Mouse (Mus musculus): ENCODE measurements around the gene Ftl1. TPM values are rescaled to one million over a fixed set of nuclear protein-coding genes. Genes with fewer than 3 reads are reported as not detected.
A peak's percentile ranks its signal among the peaks of the same experiment; 100 is the strongest.
"Not testable (repeated sequence)": the region's sequence is repeated elsewhere in the genome, so short reads cannot be mapped to it uniquely, and the experiment has no call there.

Gene Ftl1
- total RNA-seq (2017), result 1,006 to 1,190 TPM (median 1,165 TPM) in 3 replicates

- ATAC-seq (replicated peaks; ENCODE audit: insufficient number of reproducible peaks, low FRiP score, low TSS enrichment, poor library complexity, severe bottlenecking), result peak; percentile 80
Measured at GRCm38 (mm10) chr7:45459564-45460140, at the start of gene Ftl1. Gene Ftl1, minus strand, starts transcription at chr7:45459884.

- no peak for ATAC-seq (replicated peaks; ENCODE audit: insufficient number of reproducible peaks, low FRiP score, low TSS enrichment, poor library complexity, severe bottlenecking)
Measured at GRCm38 (mm10) chr7:45509181-45509882, 49.6 kb upstream of the Ftl1 start.

- ATAC-seq (replicated peaks; ENCODE audit: insufficient number of reproducible peaks, low FRiP score, low TSS enrichment, poor library complexity, severe bottlenecking), result no peak
Measured at GRCm38 (mm10) chr7:45508561-45508960, 48.9 kb upstream of the Ftl1 start.

DNA sequence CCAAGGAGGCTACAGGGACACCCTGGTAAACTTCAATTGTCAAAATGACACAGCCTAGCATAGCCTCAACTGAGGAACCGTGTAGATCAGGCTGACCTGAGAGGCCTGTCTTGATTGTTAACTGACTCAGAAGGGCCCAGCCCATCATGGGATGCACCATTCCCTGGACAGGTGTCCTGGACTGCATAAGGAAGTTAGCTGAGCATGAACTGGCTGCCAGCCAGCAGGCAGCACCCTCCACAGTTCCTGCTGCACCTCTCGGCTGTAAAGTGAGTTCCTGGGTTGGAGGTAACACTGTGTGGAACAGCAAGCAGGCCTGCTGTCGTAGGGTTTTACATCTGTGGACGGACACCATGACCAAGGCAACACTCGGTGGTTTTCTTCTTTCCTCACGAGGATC lies 47.9 kb upstream of the Ftl1 start:
- ATAC-seq (replicated peaks; ENCODE audit: insufficient number of reproducible peaks, low FRiP score, low TSS enrichment, poor library complexity, severe bottlenecking), result no peak

GRCm38 (mm10) chr7:45498427-45498826 lies 38.7 kb upstream of the Ftl1 start:
- ATAC-seq (replicated peaks; ENCODE audit: insufficient number of reproducible peaks, low FRiP score, low TSS enrichment, poor library complexity, severe bottlenecking), result no peak

DNA sequence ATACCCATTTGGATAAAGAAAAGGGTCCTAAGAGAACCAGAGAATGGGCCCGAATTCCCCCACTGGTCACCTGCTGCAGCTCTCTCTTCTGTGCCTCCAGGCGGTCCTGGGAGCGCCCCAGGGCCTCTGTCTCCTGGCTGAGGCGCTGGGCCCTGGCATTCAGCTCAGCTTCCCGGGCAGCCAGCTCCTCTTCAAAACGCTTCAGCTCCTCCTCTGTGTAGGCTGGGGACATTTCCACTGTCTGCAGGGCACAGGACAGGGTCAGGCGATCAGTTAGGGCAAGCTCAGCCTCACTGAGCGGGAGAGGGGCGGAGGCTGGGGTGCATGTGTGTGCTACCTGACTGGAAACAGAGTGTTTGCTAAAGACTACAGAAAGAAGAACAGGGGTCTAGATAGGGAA lies 34.9 kb upstream of the Ftl1 start:
- no peak for ATAC-seq (replicated peaks; ENCODE audit: insufficient number of reproducible peaks, low FRiP score, low TSS enrichment, poor library complexity, severe bottlenecking)

- no peak for ATAC-seq (replicated peaks; ENCODE audit: insufficient number of reproducible peaks, low FRiP score, low TSS enrichment, poor library complexity, severe bottlenecking)
Measured at GRCm38 (mm10) chr7:45492951-45493350, 33.3 kb upstream of the Ftl1 start.

DNA sequence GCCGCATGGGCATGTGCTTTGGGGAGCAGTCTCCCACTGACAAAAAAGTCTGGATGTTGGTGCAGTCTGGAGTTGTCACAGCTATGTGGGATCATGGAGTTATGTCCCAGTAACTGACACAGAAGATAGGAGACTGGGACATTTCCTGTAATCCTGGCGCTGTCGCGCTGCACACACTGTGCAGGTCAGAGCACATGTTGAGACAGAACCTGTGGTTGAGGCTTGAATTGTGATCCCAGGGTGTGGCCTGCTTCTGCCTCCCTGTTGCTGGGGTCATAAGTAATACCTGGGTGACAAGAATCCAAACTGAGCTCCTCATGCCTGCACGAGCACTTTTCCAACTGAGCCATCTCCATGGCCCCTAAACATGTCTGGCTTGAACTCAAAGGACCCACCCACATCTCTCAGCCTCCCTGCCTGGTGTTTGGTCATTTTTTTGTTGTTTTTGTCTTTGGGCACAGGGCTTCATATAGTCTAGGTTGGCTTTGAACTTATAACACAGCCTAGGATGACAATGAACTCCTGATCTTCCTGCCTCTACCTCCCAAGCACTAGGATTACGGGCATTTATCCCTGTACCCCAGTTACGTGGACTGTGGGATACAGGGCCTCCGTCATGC lies 32.7 kb upstream of the Ftl1 start:
- no peak for ATAC-seq (replicated peaks; ENCODE audit: insufficient number of reproducible peaks, low FRiP score, low TSS enrichment, poor library complexity, severe bottlenecking)

GRCm38 (mm10) chr7:45491264-45491663 lies 31.6 kb upstream of the Ftl1 start:
- no peak for ATAC-seq (replicated peaks; ENCODE audit: insufficient number of reproducible peaks, low FRiP score, low TSS enrichment, poor library complexity, severe bottlenecking)

- no peak for ATAC-seq (replicated peaks; ENCODE audit: insufficient number of reproducible peaks, low FRiP score, low TSS enrichment, poor library complexity, severe bottlenecking)
Measured at GRCm38 (mm10) chr7:45490822-45491221, 31.1 kb upstream of the Ftl1 start.

GRCm38 (mm10) chr7:45489578-45489977 lies 29.9 kb upstream of the Ftl1 start:
- no peak for ATAC-seq (replicated peaks; ENCODE audit: insufficient number of reproducible peaks, low FRiP score, low TSS enrichment, poor library complexity, severe bottlenecking)

DNA sequence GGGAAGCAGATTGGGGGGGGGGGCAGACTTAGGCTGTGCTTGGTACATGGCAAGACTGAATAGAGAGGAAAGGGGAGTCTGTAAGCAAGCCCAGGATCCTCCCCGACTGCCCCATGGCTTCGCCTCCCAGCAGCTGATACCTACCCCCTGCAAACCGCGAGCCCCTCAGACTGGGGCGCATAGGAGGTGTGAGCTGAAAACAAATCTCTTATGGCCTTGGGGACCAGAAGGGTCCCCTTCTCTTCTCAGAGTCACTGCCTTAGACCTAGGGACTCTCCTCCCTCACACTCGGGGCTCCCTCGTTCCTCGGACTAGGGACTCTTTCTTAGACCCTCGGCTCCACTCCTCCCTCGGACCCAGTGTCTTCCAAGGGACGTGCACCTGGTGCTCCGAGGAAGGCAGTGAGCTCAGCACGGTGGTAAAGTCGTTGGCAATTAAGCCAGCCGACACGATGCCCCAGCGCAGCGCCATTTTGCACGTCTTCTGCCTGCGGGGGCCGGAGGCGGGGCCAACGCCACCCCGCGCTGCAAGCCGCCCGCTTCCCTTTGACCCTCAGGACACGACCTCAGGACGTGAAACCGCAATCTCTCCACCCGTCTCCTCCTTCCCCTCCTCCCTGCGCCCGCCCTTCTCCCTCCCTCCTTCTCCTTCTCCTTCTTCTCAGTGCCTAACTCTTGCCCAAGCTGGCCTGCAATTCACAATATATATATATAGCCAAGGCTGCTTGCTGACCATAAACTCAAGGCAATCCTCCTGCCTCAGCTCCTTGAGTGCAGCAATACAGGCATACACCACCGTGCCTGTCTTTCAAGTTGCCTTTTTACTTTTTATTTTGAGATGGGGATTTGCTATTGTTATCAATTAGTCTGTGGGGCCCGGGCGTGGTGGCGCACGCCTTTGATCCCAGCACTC lies 28.9 kb upstream of the Ftl1 start, which contains the start of gene Dhdh:
Gene Dhdh (minus strand): TSS at position 513 of the 912 bp plus-strand sequence.
- peak; percentile 91 for ATAC-seq (replicated peaks; ENCODE audit: insufficient number of reproducible peaks, low FRiP score, low TSS enrichment, poor library complexity, severe bottlenecking)

- ATAC-seq (replicated peaks; ENCODE audit: insufficient number of reproducible peaks, low FRiP score, low TSS enrichment, poor library complexity, severe bottlenecking), result no peak
Measured at GRCm38 (mm10) chr7:45487861-45488292, 28.2 kb upstream of the Ftl1 start.

DNA sequence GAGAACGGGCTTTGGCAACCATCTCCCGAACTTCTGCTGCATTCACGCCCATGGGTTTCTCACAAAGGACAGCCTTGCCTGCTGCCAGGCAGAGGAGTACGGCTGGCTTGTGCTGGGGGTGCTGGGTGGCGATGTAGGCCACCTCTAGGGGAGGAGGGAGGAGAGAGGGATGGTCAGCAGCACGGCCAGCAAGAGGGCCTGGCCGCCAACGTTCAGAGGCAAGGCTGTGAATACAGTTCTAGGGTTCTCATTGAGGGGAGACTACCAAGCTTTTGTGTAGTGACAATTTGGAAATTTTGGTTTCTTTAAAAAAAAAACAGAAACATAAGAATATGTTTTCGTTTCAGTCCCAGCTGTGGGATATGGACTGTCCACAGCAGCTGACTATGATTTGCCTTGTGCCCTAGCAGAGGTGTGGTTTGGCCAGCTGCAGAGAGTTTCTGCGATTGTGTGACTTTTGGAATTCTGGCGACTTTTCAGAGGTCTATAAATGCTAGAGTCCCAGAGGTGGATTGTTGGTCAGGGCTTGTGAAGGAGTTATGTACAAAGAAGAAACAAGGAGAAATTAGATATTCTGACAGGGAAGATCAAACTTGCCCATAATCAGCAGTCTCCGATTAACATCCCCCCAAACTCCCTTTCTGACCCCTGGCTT lies 27.2 kb upstream of the Ftl1 start, which contains the start of gene Gm45808:
Gene Gm45808 (minus strand): TSS at position 51 of the 655 bp plus-strand sequence.
- ATAC-seq (replicated peaks; ENCODE audit: insufficient number of reproducible peaks, low FRiP score, low TSS enrichment, poor library complexity, severe bottlenecking), result no peak

GRCm38 (mm10) chr7:45486158-45486557 lies 26.5 kb upstream of the Ftl1 start:
- no peak for ATAC-seq (replicated peaks; ENCODE audit: insufficient number of reproducible peaks, low FRiP score, low TSS enrichment, poor library complexity, severe bottlenecking)

DNA sequence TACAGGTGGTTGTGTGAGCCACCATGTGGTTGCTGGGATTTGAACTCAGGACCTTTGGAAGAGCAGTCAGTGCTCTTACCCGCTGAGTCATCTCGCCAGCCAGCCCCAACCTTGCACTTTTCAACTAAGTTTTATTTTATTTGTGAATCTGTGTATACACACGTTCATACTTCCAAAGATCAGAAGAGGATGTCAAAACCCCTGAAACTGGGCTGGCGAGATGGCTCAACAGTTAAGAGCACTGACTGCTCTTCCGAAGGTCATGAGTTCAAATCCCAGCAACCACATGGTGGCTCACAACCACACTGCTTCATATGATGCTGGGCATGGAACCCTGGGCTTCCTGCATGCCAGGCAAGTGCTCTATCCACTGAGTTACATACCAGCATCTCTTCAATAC lies 25.3 kb upstream of the Ftl1 start:
- not testable (repeated sequence) for ATAC-seq (replicated peaks; ENCODE audit: insufficient number of reproducible peaks, low FRiP score, low TSS enrichment, poor library complexity, severe bottlenecking)

DNA sequence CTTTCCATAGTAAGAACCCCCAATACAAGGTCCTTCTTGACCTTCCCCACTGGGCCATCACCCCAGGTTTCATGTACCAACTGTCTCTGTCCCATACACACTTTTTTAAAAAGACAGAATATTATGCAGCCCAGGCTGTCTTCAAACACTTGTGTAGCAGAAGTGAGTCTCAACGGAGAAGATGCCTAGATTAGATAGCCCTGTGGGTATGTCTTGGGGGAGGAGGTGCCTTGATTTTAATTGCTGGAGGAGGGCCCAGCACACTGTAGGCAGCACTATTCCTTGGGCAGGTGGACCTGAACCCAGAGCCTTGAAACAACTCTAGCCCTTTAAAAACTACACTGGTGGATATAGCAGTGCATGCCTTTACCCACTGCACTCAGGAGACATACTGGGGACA lies 22.5 kb upstream of the Ftl1 start:
- no peak for ATAC-seq (replicated peaks; ENCODE audit: insufficient number of reproducible peaks, low FRiP score, low TSS enrichment, poor library complexity, severe bottlenecking)

DNA sequence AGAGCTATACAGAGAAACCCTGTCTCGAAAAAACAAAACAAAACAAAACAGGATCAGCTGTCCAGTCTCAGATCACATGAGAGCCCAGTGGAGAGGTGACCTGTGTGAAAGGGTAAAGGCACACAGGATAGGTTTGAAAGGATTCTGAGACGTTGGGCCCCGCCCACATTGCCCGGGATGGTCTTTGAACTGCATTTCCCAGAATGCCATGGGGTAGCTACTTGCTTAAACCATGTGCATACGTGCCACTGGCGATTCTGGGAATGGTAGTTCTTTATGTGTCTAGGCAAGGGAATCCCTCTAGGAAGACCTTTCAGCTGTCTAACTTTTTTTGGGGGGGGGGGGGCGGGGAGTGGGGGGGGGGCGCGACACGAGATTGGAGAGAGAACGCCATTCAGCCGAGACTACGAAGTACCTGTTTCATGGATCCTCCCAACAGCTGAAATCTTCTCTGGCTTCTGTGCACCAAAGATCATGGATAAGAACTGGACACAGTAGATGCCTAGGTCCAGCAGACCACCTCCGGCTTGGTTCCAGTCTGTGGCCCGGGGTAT lies 21.8 kb upstream of the Ftl1 start, which contains the start of gene Tulp2:
Gene Tulp2 (plus strand): TSS at position 504 of the 554 bp plus-strand sequence.
- peak; percentile 87 for ATAC-seq (replicated peaks; ENCODE audit: insufficient number of reproducible peaks, low FRiP score, low TSS enrichment, poor library complexity, severe bottlenecking)
